Mouse (Mus musculus) hindbrain, embryonic 14.5 days (tissue): ENCODE results near the gene Aldh16a1. TPM values are rescaled to one million over a fixed set of nuclear protein-coding genes. Genes with fewer than 3 reads are reported as not detected.

Experiments used
- ATAC-seq: fragments of 200-750 bp; cut with Nextera tagmentation; 2 replicates; pipeline ENCODE4 v1.8.0; 2017; ENCODE audit warnings: moderate number of reproducible peaks, mild to moderate bottlenecking, moderate TSS enrichment, moderate library complexity; ENCODE audit not compliant: low FRiP score
- DNase-seq: peaks from one replicate; pipeline ENCODE4 v3.0.0-alpha.2; 2015; ENCODE audit warnings: low spot score
- H3K27ac ChIP-seq: fragments of 300-500 bp; sonication (generic); 2 replicates; pipeline ENCODE4 v1.5.1; 2014; ENCODE audit warnings: mild to moderate bottlenecking, moderate library complexity
- H3K27me3 ChIP-seq: fragments of 300-500 bp; sonication (generic); 2 replicates; pipeline ENCODE4 v1.6.1; 2014; ENCODE audit warnings: mild to moderate bottlenecking, low read length, mixed read lengths; ENCODE audit not compliant: control insufficient read depth, insufficient read depth
- H3K36me3 ChIP-seq: fragments of 300-500 bp; sonication (generic); replicated peaks from 2 replicates; pipeline ENCODE4 v1.6.1; 2014; ENCODE audit not compliant: control insufficient read depth, insufficient read depth
- H3K4me1 ChIP-seq: fragments of 300-500 bp; sonication (generic); replicated peaks from 2 replicates; pipeline ENCODE4 v1.6.1; 2014; ENCODE audit warnings: antibody characterized with exemption, low read length, mixed read lengths; ENCODE audit not compliant: control insufficient read depth, insufficient read depth
- H3K4me2 ChIP-seq: fragments of 300-500 bp; sonication (generic); replicated peaks from 2 replicates; pipeline ENCODE4 v1.6.1; 2014; ENCODE audit warnings: mild to moderate bottlenecking, moderate library complexity
- H3K4me3 ChIP-seq: fragments of 300-500 bp; sonication (generic); replicated peaks from 2 replicates; pipeline ENCODE4 v1.5.1; 2014; ENCODE audit warnings: mild to moderate bottlenecking, low read length
- H3K9ac ChIP-seq: fragments of 300-500 bp; sonication (generic); 2 replicates; pipeline ENCODE4 v1.6.1; 2014
- H3K9me3 ChIP-seq: fragments of 300-500 bp; sonication (generic); 2 replicates; pipeline ENCODE4 v1.6.1; 2016; ENCODE audit warnings: low read length; ENCODE audit not compliant: control insufficient read depth
- WGBS: fragments of 180-500 bp; shearing (Covaris S2); extraction: QIAGEN DNeasy Blood & Tissue Kit; methylation state at CpG from one replicate; pipeline ENCODE4 v1.1.7; 2014; 5-methylcytosine and 5-hydroxymethylcytosine counted together
- polyA plus RNA-seq: library from polyadenylated mRNA; unstranded; fragments of >200 nt; fragmentation: Nextera tagmentation; extraction: Ambion mirVana; gene quantifications from 2 replicates; pipeline ENCODE4 v1.2.1, GENCODE M21; 2014

Gene Aldh16a1
- polyA plus RNA-seq = 16.0 and 21.3 TPM in 2 replicates

GRCm38 (mm10) chr7:45154096-45154992 is at the start of gene Aldh16a1, which contains the start of gene Pih1d1:
TSS of gene Aldh16a1 (minus strand) at chr7:45154584.
TSS of gene Pih1d1 (plus strand) at chr7:45154303.
- peaks cover 13% of the 10 kb centered on the region for H3K36me3 ChIP-seq
- H3K4me3 ChIP-seq = peak within 1 kb of the TSS; percentile 68
- peaks cover 12% of the 10 kb centered on the region for H3K4me1 ChIP-seq
- peak within 1 kb of the TSS; percentile 97 for H3K27ac ChIP-seq
- DNase-seq = peak; percentile 96
- 5% methylated on average over 68 of the region's 69 CpGs for WGBS
- H3K9ac ChIP-seq = peak within 1 kb of the TSS; percentile 94
- H3K27me3 ChIP-seq = no peaks in the 10 kb centered on the region
- H3K4me2 ChIP-seq = peak within 1 kb of the TSS; percentile 93
- H3K9me3 ChIP-seq = no peaks in the 10 kb centered on the region
- peak; percentile 97 for ATAC-seq

- Histone ChIP-seq H3K36me3 (no peaks in the 10 kb centered on the region), H3K9ac (no peak overlapping the region), H3K4me1 (no peaks in the 10 kb centered on the region), H3K27ac (no peak overlapping the region), H3K9me3 (no peaks in the 10 kb centered on the region), H3K4me3 (no peak overlapping the region), H3K27me3 (no peaks in the 10 kb centered on the region), H3K4me2 (no peak overlapping the region)
- DNase-seq = no peak
- no peak for ATAC-seq
- WGBS = 71% methylated on average over 10 of the region's 10 CpGs
Measured at GRCm38 (mm10) chr7:45202654-45203053, 48.3 kb upstream of the Aldh16a1 start.

GRCm38 (mm10) chr7:45198961-45199360 is 44.6 kb upstream of the Aldh16a1 start:
- no peaks in the 10 kb centered on the region for H3K9me3 ChIP-seq
- no peak overlapping the region for H3K9ac ChIP-seq
- no peak for ATAC-seq
- H3K27me3 ChIP-seq = no peaks in the 10 kb centered on the region
- H3K27ac ChIP-seq = no peak overlapping the region
- no peak overlapping the region for H3K4me2 ChIP-seq
- DNase-seq = no peak
- H3K36me3 ChIP-seq = no peaks in the 10 kb centered on the region
- no peak overlapping the region for H3K4me3 ChIP-seq
- WGBS = 85% methylated on average over 11 of the region's 11 CpGs
- no peaks in the 10 kb centered on the region for H3K4me1 ChIP-seq

GRCm38 (mm10) chr7:45198435-45198834 is 44.1 kb upstream of the Aldh16a1 start:
- no peaks in the 10 kb centered on the region for H3K27me3 ChIP-seq
- peak overlapping the region; percentile 6; the same call in 1 of the 2 replicates for H3K9ac ChIP-seq
- H3K4me3 ChIP-seq = no peak overlapping the region
- no peaks in the 10 kb centered on the region for H3K4me1 ChIP-seq
- H3K4me2 ChIP-seq = no peak overlapping the region
- WGBS = 15% methylated on average over 5 of the region's 5 CpGs
- no peaks in the 10 kb centered on the region for H3K9me3 ChIP-seq
- no peak overlapping the region for H3K27ac ChIP-seq
- H3K36me3 ChIP-seq = no peaks in the 10 kb centered on the region
- DNase-seq (peak; percentile 78), ATAC-seq (peak; percentile 63; the same call in 1 of the 2 replicates)

- Histone ChIP-seq H3K36me3 (no peaks in the 10 kb centered on the region), H3K27ac (no peak overlapping the region), H3K27me3 (no peaks in the 10 kb centered on the region), H3K9me3 (no peaks in the 10 kb centered on the region), H3K4me2 (no peak overlapping the region), H3K4me1 (no peaks in the 10 kb centered on the region), H3K9ac (no peak overlapping the region), H3K4me3 (no peak overlapping the region)
- 75% methylated on average over 5 of the region's 5 CpGs for whole genome bisulfite sequencing
- DNase-seq = no peak
- ATAC-seq = no peak
Measured at GRCm38 (mm10) chr7:45196994-45197393, 42.6 kb upstream of the Aldh16a1 start.

GRCm38 (mm10) chr7:45196176-45196535 is 41.8 kb upstream of the Aldh16a1 start:
- Histone ChIP-seq H3K9ac (no peak overlapping the region), H3K27me3 (no peaks in the 10 kb centered on the region), H3K27ac (no peak overlapping the region), H3K4me2 (no peak overlapping the region), H3K9me3 (no peaks in the 10 kb centered on the region), H3K4me1 (no peaks in the 10 kb centered on the region), H3K36me3 (no peaks in the 10 kb centered on the region), H3K4me3 (no peak overlapping the region)
- 80% methylated on average over 4 of the region's 4 CpGs for WGBS
- ATAC-seq (no peak), DNase-seq (no peak)

GRCm38 (mm10) chr7:45195341-45196175 is 41.2 kb upstream of the Aldh16a1 start:
- Histone ChIP-seq H3K27ac (no peak overlapping the region), H3K36me3 (no peaks in the 10 kb centered on the region), H3K4me3 (no peak overlapping the region), H3K4me2 (no peak overlapping the region), H3K9ac (no peak overlapping the region), H3K9me3 (no peaks in the 10 kb centered on the region), H3K27me3 (0 out of 2 replicates have a peak, but pooled peaks cover 4% of the 10 kb centered on the region), H3K4me1 (no peaks in the 10 kb centered on the region)
- 60% methylated on average over 13 of the region's 13 CpGs for WGBS
- ATAC-seq = no peak
- no peak for DNase-seq

GRCm38 (mm10) chr7:45193871-45194785 is 39.7 kb upstream of the Aldh16a1 start:
- no peak overlapping the region for H3K27ac ChIP-seq
- no peak overlapping the region for H3K4me3 ChIP-seq
- H3K27me3 ChIP-seq = 0 out of 2 replicates have a peak, but pooled peaks cover 6% of the 10 kb centered on the region
- ATAC-seq (no peak), DNase-seq (no peak)
- H3K36me3 ChIP-seq = no peaks in the 10 kb centered on the region
- no peaks in the 10 kb centered on the region for H3K4me1 ChIP-seq
- H3K9ac ChIP-seq = no peak overlapping the region
- 69% methylated on average over 17 of the region's 17 CpGs for WGBS
- no peaks in the 10 kb centered on the region for H3K9me3 ChIP-seq
- no peak overlapping the region for H3K4me2 ChIP-seq
